Mouse (Mus musculus) left cerebral cortex, postnatal 25 days (tissue): ENCODE data around the gene Nup188. TPM values are rescaled to one million over a fixed set of nuclear protein-coding genes. Genes with fewer than 3 reads are reported as not detected.

Source experiments
- DNase-seq, 2 experiments: peaks; one replicate each; pipeline ENCODE4 v3.0.0; 2022; ENCODE audit warnings: low spot score in 2 of 2, mixed read lengths in 1 of 2
- intact Hi-C: fragments of 180-260 bp; cut with DNase I; formaldehyde crosslinking; loops from one replicate; pipeline ENCODE4 v1.15.1; 2025
- total RNA-seq, 2 experiments: library from RNA; stranded (reverse); gene quantifications; 2 replicates each; pipeline ENCODE4 v1.2.3; 2021

Gene Nup188
- total RNA-seq, 2 experiments from 2014 or later, result 21.6 to 22.6 TPM

DNA sequence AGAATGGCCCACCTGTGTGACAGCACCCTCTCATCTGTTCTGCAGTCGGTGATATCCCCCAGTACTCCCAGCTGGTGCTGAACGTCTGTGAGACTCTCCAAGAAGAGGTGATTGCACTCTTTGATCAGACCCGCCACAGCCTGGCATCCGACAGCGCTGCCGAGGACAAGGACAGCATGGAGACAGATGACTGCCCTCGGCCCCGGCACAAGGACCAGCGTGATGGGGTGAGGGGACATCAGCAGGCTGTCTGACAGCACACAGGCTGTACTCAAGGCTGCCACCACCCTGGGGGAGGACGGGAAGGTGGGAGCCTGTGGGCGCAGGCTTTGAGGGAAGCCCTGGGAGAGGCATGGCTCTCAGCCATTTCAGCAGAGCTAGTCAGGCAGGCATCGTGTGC, 51.0 kb downstream of the Nup188 start:
- intact Hi-C loops, result no loop called here
- DNase-seq, result no peak

DNA sequence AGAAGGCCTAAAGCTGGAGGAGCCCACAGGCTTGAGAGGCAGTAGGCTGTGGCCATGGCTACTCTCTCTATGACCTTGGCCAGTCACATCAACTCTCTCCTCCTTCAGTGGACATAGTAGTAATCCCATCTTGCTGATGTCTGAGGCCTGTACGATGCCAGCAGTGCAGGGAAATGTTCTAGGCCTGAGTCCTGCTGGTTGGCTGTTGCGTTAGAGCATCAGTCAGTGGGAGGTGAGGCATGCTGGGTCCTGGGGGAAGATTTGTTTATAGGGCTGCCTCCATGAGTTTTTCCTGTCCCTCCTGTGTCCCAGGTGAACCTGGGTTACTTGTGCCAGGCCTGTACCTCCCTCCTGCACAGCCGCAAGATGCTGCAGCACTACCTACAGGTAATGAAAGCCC, 55.9 kb downstream of the Nup188 start:
- DNase-seq, result no peak
- intact Hi-C loops, result no loop called here

DNA sequence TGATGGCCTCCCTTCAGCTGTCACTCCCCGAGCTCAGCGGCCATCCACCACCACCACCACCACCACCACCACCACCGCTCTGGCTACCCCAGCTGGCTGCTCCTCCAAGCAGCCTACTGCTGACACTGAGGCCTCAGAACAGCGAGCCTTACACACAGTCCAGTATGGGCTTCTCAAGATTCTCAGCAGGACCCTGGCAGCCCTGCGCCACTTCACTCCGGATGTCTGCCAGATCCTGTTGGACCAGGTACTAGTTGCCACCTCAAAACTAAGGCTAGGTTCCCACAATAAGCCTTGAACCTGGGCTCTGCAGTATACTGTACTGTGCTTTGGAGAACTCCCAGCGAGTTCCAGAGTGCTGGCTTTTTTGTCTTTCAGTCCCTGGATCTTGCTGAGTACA, 56.3 kb downstream of the Nup188 start:
- intact Hi-C loops, result no loop called here
- DNase-seq, result no peak

DNA sequence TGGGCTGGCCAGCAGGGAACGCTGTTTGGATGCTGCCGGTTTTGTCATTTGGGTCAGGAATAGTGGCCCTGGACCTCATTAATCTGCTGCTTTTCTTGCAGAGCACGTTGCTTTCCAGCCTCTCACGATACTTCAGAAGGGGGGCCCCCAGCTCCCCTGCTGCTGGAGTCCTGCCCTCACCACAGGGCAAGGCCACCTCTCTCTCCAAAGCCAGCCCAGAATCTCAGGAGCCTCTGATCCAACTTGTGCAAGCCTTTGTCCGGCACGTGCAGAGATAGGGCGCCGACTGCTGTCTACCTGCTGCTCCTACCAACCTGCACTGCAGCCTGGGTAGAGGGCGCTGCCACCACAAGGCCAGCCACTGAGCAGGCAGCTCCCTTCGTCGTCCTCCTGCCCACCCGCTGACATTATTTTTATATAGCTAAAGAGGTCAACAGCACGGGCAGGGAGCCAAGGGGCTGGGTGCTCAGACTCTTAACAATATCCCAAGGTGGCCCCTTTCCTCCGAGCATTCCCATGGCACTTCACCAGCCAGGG, 57.5 kb downstream of the Nup188 start:
- intact Hi-C loops, result no loop called here
- no peak for DNase-seq

DNA sequence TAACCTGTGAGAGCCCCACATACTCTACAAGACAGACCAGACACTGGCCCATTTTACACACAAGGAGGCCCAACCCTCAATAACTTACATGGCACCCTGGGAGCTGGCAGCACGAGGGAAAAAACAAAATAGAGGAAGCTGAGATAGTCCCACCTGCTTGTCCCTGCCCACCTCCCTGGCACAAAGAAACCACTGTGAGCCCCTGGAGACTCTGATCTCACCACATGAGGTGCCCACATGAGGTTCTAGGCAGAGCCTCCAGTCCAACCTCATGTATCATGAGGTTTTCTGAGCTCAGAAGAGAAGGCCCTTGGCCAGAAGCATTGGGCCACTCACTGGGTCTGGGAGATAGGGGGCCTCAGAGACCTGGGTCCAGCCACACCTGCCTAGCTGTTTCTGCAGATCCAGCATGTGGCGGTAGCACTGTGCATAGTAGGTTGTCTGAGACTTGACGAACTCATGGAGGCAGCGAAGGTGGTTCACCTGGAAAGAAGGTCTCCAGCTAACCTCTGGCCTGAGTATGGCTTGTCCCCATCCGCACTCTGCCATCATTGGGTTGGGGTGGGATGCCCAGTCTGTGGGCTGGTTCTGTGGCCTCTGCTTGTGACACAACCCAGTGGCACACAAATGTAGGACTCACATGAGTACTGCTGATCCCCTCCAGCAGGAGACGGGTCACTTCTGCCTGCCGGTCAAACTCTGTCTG, 59.9 kb downstream of the Nup188 start:
- intact Hi-C loops, result no loop called here
- DNase-seq, result no peak

DNA sequence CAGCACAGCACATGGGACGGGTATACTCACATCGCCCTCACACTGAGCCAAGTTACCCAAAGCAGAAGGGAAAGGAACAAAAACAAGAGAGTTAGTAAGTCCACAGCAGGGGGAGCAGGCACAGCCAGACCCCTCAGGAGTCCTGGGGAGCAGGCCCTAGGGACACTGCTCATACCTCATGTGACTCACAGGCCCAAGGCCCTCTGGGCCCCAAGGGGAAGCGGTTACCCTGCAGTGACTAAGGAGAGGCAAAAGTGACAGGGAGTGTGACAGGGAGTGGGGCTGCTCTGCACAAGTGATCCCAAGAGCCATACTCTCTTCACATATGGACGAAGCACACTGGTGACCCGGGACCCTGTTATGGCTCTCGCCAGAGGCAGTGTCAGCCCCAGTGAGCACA, 63.0 kb downstream of the Nup188 start:
- intact Hi-C loops, result no loop called here
- DNase-seq, result no peak

DNA sequence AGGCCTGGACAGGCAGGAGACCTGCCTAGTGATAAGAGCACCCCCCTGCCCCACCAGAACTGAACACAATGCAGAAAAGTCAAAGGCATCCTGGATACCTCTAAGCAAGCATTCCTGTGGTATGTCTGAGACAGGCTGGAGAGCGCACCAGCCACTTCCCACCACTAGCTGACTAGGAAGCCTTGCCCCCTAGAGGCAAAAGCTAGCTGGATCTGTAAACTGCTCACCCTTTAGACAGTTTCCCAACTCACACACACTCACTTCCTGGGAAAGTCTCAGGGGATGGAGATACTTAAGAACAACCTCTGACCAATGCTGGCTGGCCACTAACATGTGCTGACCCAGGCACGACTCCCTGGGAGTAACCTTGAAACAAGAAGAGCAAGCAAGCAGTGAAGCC, 65.0 kb downstream of the Nup188 start:
- DNase-seq, result no peak
- intact Hi-C loops, result no loop called here

DNA sequence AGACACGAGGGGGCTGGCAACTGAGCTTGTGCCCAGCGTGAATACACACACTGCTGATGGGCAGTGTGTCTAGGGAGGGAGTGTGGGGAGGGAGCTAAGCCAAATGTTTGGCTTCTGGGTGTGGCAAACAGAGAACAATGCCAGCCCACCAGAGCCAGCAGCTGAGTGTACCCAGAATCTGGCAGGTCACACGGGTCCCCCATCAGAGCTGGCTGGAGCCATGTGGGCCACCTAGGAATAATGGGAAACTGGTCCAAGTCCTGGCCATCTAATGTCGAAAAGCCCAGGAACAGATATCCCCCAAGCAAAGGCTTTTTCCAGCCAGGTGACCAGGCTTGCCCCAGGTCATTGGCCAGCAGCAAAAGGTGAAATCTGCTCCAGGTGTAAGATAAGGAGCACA, 69.7 kb downstream of the Nup188 start:
- intact Hi-C loops, result no loop called here
- DNase-seq, result no peak

DNA sequence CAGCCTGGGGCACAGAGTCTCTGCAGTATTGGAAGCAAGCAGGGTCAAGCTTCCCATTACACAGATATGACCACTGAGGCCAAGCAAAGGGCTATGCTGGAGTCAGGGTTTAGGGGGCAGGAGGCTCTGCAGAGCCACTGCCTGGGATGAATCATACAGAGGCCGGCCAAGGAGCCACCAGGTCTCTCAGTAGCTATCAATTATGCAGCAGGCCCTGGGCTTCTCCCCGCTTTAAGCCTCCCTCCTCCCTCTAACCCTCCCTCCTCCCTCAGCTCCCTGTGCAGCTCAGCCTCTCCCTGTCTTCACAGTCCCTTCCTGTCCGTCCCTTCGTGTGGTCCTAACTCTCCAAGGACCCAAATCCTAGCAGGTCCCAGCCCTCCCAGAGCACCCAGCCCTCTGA, 70.1 kb downstream of the Nup188 start:
- DNase-seq, result no peak
- intact Hi-C loops, result no loop called here

DNA sequence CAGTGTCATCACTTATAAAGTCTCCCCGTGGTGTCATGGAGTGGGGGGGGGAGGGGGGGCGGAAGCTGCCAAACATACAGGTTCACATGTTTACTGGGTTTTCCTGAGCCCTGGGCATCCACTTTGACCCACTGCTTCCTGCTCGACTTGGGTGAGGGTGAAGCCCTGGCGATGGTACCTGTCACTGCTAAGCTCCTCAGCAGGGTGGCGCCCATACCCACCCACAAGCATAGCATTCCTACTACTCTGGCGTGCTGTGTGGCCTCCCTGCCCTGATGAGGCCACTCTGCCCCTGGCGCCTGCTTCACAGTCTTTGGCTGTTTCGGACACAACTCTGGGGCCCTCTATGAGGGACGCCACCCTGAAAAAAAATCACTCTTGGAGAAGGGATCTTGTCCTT, 70.7 kb downstream of the Nup188 start:
- intact Hi-C loops, result no loop called here
- no peak for DNase-seq

DNA sequence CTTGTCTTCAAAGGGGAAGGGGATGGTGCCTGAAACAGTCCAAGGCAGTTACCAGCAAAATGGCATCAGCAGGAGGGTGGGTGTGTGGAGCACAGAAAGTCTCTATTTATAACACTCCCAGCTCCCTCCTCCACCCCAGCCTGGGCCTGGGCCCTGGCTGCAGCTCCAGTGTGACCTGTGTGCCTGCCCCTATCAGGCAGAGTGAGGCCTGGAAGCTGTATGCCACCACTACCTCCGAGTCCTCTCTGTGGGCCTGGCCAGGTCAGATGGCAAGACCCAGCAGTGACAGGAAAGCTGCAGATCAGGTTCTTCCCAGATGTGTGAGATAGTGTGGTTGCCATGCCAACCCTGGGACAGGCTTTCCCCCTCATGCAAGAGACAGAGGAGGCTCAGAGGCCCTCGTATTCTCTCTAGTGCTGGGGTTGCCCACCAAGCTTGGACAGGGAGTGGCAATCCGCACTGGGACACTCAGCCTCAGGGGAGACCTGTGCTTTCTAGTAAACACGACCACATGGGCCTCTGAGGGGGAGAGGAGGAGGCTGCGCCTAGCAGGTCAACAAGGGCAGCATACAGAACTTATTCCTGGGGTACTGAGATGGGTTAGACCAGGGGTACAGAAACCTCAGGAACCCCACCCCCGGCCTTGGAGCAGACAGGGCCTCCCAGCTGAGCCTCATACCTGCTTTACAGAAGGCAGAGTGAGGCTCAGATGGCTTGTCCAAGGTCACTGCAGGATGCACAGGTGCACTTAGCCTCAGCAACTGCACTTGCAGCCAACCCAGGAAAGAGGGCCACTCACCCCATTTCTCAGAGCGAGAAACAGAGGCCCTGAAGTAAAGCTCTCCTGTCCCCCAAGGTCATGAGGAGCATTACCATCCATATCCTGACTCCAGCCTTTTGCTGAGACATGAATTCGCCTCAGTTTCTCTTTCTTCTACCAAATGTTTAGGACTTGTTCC, 71.6 kb downstream of the Nup188 start:
- intact Hi-C loops, result no loop called here
- DNase-seq, result peak in 1 of 2 experiments; percentile 74

DNA sequence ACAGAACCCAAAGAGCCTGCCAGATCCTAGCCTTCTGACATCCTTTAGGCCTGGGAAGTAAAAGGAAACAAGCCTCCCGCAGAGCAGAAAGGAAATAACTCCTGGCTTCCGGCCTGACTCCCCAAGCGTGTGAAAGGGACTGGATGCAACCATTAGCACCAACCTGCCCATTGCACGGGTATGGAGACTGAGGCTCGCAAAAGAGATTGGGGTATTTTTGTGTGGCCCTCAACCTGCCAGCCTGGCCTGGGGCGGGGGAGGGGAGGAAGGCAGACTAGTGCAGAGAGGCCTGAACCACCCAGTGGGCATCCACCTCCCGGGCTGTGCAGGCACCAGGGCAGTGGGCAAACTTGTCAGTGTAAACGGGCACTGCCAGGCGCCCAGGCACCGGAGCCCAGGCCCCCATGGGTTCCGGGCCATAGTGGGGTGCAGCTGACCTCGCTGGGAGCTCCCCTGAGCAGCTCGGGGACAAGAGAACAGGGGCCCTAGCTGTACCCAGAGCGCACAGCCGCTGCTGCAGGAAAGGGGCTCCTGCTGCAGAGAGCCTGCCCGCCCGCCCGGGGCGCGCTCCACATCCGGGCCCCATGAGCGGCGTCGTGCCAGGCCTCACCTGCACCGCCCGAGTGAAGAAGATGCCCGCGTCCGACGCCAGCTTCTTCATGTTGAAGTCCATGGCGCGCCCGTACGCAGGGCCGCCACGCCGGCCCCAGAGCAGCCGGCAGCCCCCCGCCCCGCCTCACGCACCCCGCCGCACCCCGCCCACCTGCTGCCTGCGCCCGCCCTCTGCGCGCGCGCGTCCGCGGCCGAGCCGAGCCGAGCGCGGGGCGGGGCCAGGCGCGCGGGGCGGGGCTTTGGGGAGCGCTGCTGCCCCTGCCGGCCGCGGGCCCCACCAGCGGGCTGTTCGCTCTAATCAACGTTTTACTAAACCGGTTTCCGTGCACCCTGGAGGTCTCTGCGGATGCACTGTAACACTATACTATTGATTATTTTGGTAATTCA, 72.6 kb downstream of the Nup188 start, which contains the start of gene Sh3glb2:
Gene Sh3glb2 (minus strand): TSS at position 805 of the 999 bp plus-strand sequence.
- intact Hi-C loops, result no loop called here
- peak; percentile 78 to 85 for DNase-seq

DNA sequence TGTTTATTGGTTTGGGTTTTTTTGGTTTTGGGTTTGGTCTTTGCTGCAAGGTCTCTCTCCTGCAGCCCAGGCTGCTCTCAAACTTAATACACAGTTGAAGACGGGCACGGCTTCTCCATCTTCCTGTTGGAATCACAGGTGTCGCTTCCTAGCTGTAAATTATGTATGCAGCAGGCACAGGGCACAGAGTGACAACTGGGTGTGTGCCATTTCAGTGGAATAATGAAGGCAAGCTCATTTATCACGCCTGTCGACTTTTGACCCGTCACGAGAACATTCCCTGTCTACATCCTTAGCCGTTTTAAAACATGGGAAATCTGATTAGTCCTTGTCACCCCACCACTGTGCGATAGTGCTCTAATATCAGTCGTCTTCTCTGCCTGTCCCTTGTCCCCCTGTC, 74.4 kb downstream of the Nup188 start:
- intact Hi-C loops, result no loop called here
- DNase-seq, result no peak

DNA sequence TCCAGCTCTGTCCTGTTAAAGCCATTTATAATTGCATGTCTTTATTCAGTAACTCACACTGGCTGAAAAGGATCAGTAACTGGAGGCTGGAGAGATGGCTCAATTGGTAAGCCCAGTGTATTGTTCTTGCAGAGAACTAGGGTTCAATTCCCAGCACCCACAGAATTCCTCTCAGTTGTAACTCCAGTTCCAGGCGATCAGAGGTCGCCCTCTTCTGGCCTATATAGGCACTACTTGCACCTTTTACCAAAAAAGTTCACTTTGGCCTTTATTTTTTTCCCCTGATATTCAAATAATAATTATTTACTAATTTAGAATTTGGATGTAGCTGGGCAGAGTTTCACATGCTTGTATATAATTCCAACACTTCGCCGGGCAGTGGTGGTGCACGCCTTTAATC, 76.7 kb downstream of the Nup188 start:
- DNase-seq, result no peak
- intact Hi-C loops, result loop anchor here (2.0 kb wide), 1 partner anchor 296 kb away; no protein-coding TSS in a partner anchor

DNA sequence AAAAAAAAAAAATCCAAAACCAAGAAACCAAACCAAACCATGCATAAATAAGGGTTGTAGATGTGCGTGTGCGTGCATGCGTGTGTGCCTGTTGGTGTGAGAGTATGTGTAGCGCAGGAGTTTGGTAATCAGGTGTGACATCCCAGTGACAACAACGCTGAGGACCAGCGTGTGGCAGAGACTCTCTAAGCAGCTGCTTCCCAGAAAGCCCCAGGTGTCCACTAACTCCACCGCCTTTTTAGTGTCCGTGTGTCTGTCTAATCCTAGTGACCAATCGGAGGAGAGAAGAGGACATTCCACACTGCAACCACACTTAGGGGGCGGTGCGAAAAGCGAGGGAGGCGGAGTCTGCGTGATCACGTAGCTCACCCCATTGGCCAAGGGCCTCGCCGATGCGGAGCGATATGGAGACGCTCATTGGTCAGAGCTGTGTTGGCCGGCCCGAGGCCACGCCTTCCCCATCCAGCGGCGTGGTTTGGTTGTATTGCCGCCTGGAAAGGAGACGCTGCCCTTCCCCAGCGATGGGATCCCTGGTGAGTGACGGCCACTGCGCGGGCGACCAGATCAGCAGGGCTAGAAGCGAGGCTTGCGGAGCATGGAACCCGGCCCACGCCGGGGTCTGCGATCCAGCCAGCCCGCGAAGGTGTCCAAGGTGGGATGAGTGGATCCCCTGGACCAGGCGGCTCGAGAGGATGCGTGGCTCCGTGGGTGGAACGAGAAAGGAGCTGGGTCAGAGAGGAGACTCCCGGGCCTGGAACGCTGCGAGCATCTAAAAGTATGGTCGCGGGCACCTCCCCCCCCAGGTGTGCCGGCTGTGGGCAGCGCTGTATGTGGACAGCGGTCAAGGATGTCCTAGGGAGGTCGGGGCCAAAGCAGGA, 77.8 kb downstream of the Nup188 start, which contains the start of gene Miga2:
Gene Miga2 (plus strand): TSS at position 461 of the 878 bp plus-strand sequence.
- intact Hi-C loops, result loop anchor here (2.0 kb wide), 2 partner anchors 15 to 297 kb away; no protein-coding TSS in a partner anchor
- peak; percentile 98 to 100 for DNase-seq

DNA sequence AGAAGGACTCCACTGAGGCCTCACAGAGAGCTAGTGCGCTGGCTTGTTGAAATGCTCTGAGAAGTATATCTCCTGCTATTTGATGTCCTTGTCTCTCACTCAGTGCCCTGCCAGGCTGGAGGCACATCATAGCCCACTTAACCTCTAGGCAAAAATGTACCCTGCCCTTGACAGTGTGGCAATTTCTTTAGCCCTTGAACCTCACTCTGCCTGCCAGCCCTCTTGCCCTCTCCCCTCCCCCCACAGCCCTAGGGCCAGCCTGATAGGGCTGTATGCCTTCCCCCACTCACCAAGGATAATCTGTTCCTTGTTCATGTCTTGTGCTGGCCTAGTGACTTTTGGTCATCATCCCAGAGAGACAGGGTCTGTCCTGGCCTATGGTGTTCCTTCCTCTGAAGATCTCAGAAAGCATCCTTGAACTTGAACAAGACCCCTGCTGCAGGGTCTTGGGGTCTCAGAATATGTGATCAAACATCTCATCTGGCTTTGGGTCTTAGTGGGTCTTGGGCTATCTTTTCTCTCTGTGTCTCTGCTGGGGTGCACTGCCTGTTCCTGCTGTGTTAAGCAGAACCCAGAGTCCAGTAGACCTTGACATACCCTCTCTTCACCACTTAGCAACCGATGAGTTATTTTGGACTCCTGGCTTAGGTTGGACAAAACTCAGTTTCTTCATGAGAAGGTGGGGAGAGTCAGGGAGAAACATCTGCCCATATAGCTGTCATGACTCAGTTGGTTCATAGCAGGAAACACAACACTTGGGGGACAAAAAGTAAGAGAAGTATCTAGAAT, 79.3 kb downstream of the Nup188 start:
- DNase-seq, result no peak
- intact Hi-C loops, result loop anchor here (2.0 kb wide), 1 partner anchor 13 kb away; no protein-coding TSS in a partner anchor

DNA sequence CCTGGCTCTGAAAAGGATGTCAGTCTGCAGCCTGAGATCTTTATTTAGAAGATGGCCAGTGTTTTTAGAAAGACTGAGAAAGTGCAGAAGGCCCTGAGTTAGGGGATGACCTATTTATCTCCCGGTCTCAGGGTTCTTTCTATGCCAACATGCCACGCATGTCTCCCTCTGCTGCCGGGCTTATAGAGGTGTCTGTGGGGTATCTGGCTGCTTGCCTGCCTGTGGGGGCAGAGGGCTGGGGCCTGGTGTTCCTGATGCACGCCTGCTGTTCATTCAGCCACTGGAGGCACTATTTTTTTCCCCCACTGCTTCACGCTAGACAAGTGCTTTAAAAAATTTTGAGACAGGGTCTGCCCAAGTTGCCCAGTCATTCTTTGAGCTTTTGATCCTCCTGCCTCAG, 80.0 kb downstream of the Nup188 start:
- DNase-seq, result peak in 1 of 2 experiments; percentile 38
- intact Hi-C loops, result no loop called here
